Mouse (Mus musculus) spleen, adult 18-20 months (tissue): ENCODE measurements around the gene Syne1.
A peak's percentile ranks its signal among the peaks of the same experiment; 100 is the strongest.

Experiments
- DNase-seq, 2 experiments: peaks; one replicate each; pipeline ENCODE4 v3.0.0; 2022; ENCODE audit warnings: mixed read lengths in 2 of 2

Gene Syne1

GRCm38 (mm10) chr10:5551382-5551781, at the start of gene Syne1:
Syne1 (minus strand) TSS chr10:5551482.
- DNase-seq = no peak

DNA sequence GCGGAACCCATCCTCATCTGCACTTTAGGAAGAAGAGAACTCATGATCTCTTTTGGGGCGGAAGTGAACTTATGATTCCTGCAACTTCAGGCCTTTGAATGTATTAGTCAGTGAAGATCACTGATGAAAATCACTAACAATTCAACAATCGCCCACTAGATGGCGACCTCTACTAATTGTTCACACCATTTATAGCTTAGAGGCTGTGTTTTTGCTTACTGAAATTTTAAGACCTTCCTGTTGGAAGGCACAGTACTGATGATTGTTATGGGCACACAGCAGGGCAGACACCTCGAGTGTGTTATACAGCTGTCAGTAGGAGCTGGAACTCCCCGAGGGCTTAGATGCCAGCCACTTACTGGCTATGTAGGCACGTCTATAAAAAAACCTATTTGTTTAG, 48.8 kb upstream of the Syne1 start:
- DNase-seq = peak in 1 of 2 experiments; percentile 51

DNA sequence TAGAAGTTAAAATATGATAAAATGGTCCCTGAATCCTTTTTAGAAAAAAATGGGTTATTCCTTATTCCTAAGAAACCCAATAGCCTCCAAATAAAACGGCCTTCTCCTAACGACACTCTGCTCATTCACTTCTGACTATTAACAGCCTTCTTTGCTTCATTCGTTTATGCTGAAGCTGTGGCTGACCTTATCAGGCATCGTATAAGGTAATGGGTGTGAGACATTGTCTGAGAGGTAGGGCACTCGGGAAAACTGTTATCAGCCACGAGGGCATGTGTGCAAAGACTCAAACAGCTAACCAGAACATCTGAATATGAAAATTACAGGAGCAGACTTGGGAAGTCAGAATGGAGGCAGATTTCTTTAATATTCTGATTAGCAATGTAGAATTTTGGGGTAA, 45.3 kb upstream of the Syne1 start:
- DNase-seq = no peak

DNA sequence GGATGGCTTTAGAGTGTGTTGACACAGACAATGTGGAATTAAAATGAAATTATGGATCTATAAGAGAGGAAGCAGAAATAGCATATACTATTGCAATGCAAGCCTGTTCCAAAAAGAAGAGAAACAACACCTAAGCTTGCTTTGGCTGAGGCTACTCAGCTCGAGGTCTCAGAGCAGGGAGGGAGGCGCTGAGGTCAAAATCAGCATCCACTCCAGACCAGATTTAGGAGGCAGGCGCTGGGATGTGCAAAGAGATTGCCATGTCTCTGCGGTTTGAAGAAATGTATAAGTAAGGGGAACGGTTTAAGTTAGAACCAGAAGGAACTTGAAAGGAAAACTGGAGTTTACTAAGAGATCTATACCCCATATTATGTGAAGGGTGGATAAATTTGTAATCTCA, 43.2 kb upstream of the Syne1 start:
- no peak for DNase-seq

GRCm38 (mm10) chr10:5593464-5593863, 42.2 kb upstream of the Syne1 start, which contains the start of gene Myct1:
Myct1 (plus strand) TSS chr10:5593775.
- no peak for DNase-seq

- DNase-seq = no peak
These were observed 40.7 kb upstream of the Syne1 start for GRCm38 (mm10) chr10:5591996-5592395.

- DNase-seq = no peak
These were observed 39.8 kb upstream of the Syne1 start for GRCm38 (mm10) chr10:5591061-5591460.

- no peak for DNase-seq
These were observed 22.0 kb upstream of the Syne1 start for GRCm38 (mm10) chr10:5573328-5573727.

GRCm38 (mm10) chr10:5571332-5571731, 20.1 kb upstream of the Syne1 start:
- no peak for DNase-seq

DNA sequence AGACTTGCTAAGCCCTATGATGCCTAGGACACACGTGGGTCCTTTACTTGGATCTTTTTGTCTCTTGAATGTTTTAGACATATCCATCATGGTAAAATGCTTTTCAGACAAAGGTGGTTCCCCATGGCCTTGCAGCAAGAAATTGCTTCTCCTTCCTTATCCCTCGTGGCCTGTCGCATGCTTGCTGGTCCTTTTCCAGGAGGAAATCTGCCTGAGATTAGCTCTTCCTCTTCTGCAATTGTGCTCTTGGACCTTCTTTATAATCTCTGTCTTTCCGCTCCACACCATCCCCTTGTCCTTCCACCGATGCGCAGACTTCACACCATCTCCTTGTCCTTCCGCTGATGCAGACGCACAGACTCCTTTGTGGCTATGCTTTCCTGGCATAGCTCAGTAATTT, 18.8 kb upstream of the Syne1 start:
- DNase-seq = no peak

GRCm38 (mm10) chr10:5568991-5569390, 17.7 kb upstream of the Syne1 start:
- DNase-seq = no peak

DNA sequence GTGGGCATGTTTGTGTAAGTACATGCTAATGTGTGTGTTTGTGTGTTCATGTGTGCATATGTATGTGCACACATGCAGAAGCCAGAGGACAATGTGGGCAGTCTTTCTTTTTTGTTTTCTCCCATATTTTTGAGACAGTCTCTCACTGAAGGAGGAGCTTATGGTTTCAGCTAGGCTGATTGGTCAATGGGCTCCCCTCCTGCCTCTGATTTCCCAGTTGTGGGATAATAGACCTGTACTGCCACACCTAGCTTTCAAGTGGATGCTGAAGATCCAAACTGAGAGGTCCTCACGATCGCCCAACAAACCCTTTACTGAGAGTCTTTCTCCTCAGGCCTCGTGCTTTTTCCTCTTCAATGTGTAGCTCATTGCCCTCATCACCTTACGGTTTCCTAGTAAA, 10.4 kb upstream of the Syne1 start:
- DNase-seq = no peak

GRCm38 (mm10) chr10:5560526-5560925, 9.2 kb upstream of the Syne1 start:
- no peak for DNase-seq

DNA sequence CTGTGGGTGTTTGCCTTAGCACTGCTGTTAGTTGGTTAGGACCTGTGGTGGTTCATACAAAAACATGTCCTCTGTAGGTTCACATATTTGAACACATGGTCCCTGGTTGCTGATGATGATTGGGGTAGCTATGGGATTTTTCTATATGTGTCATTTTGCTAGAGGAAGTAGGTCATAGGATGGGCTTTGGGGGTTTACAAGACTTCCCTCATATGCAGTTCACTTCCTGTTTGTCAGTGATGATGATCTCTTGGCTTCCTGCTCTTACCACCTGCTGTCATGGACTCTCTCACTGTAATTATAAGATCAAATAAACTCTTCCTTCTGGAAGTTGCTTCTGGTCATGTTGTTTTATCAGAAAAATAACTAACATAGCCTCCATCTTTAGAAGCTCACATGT, 7.5 kb upstream of the Syne1 start:
- DNase-seq = no peak

DNA sequence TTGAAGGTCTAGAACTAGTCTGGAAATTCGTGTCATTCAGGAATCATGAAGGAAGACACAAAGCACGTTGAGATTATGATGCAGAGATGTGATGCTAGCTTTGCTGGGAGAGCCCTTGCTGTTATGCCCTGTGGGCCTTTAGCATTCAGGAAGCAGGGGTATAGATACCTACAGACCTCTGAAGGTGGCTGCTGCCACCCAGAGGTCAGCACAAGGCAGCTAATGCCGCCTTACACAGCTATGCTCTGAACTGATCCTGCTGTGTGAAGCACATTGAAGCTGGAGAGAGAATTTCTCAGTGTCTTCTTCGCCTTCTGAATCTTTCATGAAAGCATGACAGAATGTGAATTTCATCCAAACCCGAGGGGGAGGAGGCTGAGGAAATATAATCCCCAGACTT, 3.7 kb upstream of the Syne1 start:
- DNase-seq = no peak

DNA sequence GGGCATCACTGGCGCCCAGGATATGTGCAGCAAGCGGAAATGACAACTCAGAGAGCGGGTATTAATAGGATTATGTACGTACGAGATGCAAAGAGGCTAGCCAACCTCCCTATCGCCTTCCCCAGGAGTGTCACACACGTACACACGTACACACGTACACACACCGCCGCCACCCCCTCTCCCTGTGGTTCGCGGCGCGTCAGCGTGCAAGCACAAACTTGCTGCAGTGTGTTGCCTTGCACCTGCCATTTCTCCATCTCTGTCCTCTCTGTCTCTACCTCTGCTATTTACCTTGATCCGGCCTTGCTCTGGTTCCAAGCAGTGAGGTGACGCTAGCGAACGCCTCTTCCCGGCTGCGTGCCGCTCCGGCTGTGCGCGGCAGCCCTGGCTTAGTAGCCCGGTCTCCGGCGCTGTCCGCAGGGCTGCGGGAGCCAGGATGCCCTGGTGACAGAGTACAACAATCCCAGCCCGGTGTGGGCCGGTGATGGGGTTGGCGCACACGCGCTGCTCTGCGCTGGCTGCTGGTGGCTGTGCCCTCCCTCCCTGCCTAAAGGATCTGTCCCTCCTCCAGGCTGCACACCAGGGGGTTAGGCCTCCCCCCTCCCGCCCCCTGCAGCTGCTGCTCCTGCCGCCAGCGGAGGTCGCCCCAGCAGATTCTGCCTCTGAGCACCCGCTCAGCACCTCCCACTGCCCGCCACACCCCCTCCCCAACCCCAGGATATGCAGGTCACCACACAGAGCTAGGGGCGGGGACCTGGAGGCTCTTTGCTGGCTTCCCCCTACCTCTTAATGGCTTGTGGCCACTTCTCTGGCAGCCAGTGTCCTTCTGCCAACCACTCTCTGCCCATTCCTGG, 887 bp downstream of the Syne1 start:
- peak; percentile 7 to 19 for DNase-seq

GRCm38 (mm10) chr10:5549871-5550167, 1.5 kb downstream of the Syne1 start:
- no peak for DNase-seq

DNA sequence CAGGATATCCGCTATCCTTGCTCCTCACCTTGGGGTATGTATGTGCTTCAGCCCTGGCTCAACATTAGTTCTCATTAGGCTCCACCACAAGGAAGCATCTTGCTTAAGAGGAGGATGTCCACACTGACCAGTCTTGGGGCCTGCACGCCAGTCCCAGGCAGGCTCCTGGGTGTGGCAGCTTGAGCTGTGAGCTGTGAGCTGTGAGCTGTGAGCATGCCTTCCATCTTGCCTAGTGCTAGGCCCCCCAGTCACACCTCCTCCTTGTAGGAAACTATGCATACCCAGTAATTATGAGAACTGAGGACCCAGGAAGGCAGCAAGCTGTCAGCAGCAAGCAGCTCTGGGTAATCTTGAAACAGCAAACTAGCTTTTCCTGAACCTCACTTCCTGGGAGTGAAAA, 2.6 kb downstream of the Syne1 start:
- no peak for DNase-seq

DNA sequence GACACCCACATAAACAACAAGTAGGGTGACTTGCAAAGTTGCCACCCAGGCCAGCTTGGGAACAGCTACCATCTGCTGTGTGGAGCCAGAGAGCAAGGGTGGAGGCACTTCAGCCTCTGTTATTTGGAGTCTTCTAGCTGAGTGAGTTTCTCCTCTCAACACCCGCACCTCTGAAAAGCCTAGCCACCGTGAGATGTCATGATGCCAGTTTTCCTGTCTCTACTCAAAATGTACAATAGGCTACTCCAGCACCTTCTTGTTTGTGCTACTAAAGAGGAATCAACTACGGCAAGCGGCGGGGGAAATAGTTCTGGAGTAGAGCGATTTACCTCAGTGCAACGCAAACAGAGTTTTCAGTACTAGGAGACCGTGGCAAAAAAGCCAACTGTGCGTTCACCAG, 3.5 kb downstream of the Syne1 start:
- no peak for DNase-seq

GRCm38 (mm10) chr10:5546428-5546827, 4.9 kb downstream of the Syne1 start:
- no peak for DNase-seq

- no peak for DNase-seq
These were observed 23.0 kb downstream of the Syne1 start for GRCm38 (mm10) chr10:5528284-5528683.

DNA sequence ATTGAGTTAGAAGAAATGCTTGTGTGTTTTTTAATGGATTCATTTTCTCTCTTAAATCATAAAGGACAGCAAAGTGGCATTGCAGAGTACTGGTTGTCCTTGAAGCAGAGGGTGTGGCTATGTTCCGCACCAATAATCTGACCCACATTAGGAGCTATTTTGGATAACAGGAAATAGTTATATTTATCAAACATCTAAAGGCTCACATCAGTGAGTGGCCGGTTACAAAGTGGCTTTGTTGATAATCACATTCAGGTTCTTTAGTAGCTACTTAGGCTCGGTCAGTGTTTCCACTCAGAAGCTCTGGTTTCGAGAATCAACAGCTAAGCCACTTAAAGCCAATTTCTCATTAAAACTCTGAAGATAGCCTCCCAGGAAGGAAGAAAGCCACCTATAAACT, 23.6 kb downstream of the Syne1 start:
- DNase-seq = no peak

GRCm38 (mm10) chr10:5522904-5523303, 28.4 kb downstream of the Syne1 start:
- DNase-seq = no peak

DNA sequence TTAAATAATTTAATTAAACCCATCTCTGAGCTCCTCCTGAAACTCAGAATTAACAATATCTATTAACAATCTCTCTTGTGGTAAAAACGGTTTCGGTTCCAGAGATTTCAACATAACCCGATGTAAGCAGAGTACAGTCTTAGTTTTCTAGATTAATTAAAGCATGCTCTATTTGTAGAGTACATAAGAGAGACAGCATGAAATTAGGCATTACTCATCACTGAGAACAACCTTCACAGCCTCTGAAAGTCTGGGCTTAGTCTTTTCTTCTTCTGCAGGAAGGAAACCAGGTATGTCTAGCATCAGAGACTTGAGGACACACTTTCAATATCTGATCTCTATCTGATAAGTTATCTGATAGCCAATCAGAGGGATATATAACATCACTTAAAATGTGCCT, 29.0 kb downstream of the Syne1 start:
- DNase-seq = no peak

DNA sequence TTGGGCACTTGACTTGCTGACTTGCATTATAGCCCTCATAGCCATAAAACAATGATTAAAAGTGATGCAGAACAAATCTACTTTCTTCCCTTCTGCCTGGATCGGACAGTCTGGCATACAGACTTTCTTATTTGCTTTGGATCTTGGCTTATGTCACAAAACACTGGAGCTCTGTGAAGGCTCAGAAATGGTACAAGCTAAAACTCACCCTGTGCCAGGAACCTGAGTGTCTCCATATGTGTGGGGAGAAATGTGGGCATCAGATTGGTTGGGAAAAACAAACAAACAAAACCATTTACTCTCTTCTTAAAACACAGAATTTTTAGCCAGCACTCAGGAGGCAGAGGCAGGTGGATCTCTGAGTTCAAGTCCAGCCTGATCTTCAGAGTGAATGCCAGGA, 30.6 kb downstream of the Syne1 start:
- no peak for DNase-seq
